Mouse (Mus musculus) neural tube, embryonic 12.5 days (tissue): Measurements from ENCODE around the gene Tmem238. TPM values are rescaled to one million over a fixed set of nuclear protein-coding genes. Genes with fewer than 3 reads are reported as not detected.
A peak's percentile ranks its signal among the peaks of the same experiment; 100 is the strongest.

ENCODE experiments used
- ATAC-seq: fragments of 200-750 bp; cut with Nextera tagmentation; 2 replicates; pipeline ENCODE4 v1.8.0; 2017; ENCODE audit warnings: low read depth, mild to moderate bottlenecking, moderate TSS enrichment, moderate library complexity; ENCODE audit not compliant: low FRiP score
- H3K27ac ChIP-seq: fragments of 300-500 bp; sonication (generic); 2 replicates; pipeline ENCODE4 v1.5.1; 2016
- H3K27me3 ChIP-seq: fragments of 300-500 bp; sonication (generic); replicated peaks from 2 replicates; pipeline ENCODE4 v1.6.1; 2016; ENCODE audit warnings: mild to moderate bottlenecking
- H3K36me3 ChIP-seq: fragments of 300-500 bp; sonication (generic); 2 replicates; pipeline ENCODE4 v1.6.1; 2016; ENCODE audit warnings: mild to moderate bottlenecking
- H3K4me1 ChIP-seq: fragments of 300-500 bp; sonication (generic); 2 replicates; pipeline ENCODE4 v1.6.1; 2016
- H3K4me2 ChIP-seq: fragments of 300-500 bp; sonication (generic); replicated peaks from 2 replicates; pipeline ENCODE4 v1.6.1; 2016; ENCODE audit warnings: mild to moderate bottlenecking
- H3K4me3 ChIP-seq: fragments of 300-500 bp; sonication (generic); 2 replicates; pipeline ENCODE4 v1.5.1; 2016
- H3K9ac ChIP-seq: fragments of 300-500 bp; sonication (generic); 2 replicates; pipeline ENCODE4 v1.6.1; 2016; ENCODE audit warnings: mild to moderate bottlenecking
- H3K9me3 ChIP-seq: fragments of 300-500 bp; sonication (generic); 2 replicates; pipeline ENCODE4 v1.6.1; 2016; ENCODE audit warnings: mild to moderate bottlenecking
- WGBS: fragments of 180-500 bp; shearing (Covaris S2); methylation state at CpG from one replicate; pipeline ENCODE4 v1.1.7; 2016; 5-methylcytosine and 5-hydroxymethylcytosine counted together
- polyA plus RNA-seq: library from polyadenylated mRNA; unstranded; fragments of >200 nt; fragmentation: Nextera tagmentation; extraction: Ambion mirVana; gene quantifications from 2 replicates; pipeline ENCODE4 v1.2.1, GENCODE M21; 2016

The Tmem238 gene
- polyA plus RNA-seq, 1 experiment from 2014 or later: 2.7 TPM

DNA sequence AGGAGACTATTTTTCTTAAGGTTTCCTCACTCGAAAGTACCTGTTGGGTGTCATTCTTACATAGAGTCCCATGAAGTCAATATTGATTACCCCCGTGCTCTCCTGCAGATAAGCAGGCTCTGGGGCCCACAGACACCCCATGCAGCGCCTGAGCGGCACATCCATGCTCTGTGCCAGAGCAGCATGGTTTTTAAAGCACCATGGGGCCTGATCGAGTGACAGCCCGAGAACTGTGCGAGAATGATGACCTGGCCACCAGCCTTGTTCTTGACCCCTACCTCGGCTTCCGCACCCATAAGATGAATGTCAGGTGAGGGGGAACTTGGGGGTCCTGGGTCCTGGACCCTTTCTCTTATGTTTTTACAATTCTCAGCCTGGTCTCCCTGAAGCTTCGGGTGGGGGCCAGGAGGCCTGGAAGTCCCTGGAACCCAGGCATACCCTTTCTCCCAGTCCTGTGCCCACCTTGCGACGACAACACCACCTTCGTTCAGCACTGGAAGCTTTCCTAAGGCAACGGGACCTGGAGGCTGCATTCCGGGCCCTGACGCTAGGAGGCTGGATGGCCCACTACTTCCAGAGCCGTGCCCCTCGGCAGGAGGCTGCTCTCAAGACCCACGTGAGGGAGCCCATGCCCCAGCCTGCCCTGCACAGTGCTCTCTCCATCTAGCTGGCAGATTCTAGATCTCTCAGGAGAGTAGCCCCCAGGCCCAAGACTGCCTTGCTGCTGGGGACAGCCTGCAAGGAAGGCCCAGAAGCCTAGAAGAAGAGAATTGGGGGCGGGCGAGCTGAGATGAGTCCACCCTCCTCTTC lies 47.6 kb downstream of the Tmem238 start:
- WGBS: 83% methylated on average over 21 of the region's 21 CpGs
- Histone ChIP-seq H3K4me3 (peak overlapping the region; percentile 71; the same call in 1 of the 2 replicates), H3K27me3 (no peaks in the 10 kb centered on the region), H3K9me3 (no peaks in the 10 kb centered on the region), H3K4me1 (peaks cover 31% of the 10 kb centered on the region), H3K4me2 (peak overlapping the region; percentile 86), H3K27ac (no peak overlapping the region), H3K9ac (0 out of 2 replicates have a peak overlapping the region, but pooled peaks have one; percentile 19), H3K36me3 (peaks cover 28% of the 10 kb centered on the region)
- ATAC-seq: no peak

DNA sequence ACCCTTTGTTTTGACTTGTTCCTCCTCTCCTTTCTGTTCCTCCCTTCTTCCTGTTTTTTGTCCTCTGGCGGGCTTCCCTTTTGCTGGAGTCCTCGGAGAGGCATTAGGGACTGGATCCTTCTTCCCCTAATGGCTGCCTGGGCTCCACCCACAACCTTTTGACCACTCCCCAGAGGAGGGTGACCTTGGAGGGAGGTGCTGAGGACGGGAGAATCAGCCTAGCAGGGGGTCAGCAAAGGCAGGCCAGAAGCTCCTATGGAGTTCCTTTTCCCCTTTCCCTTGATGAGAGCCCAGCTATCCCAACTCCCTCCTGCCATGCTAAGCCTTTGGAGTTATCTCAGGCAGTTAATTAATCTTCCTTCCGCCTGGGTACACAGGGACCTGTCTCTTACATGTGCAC lies 48.3 kb downstream of the Tmem238 start:
- no peak for ATAC-seq
- WGBS: 4% methylated on average over 4 of the region's 4 CpGs
- H3K27me3 ChIP-seq: no peaks in the 10 kb centered on the region

GRCm38 (mm10) chr7:4740309-4740727 lies 49.1 kb downstream of the Tmem238 start:
- Histone ChIP-seq H3K9ac (peak overlapping the region; percentile 89), H3K27me3 (no peaks in the 10 kb centered on the region), H3K4me3 (peak overlapping the region; percentile 71), H3K4me2 (peak overlapping the region; percentile 86), H3K9me3 (no peaks in the 10 kb centered on the region), H3K27ac (peak overlapping the region; percentile 68), H3K36me3 (peaks cover 16% of the 10 kb centered on the region), H3K4me1 (peaks cover 31% of the 10 kb centered on the region)
- ATAC-seq: peak; percentile 48
- WGBS: 0% methylated on average over 13 of the region's 14 CpGs

More for the DNA sequence above, 48.3 kb downstream of the Tmem238 start:
- H3K9ac ChIP-seq: peak overlapping the region; percentile 89
- H3K4me2 ChIP-seq: peak overlapping the region; percentile 86
- no peaks in the 10 kb centered on the region for H3K9me3 ChIP-seq
- H3K4me3 ChIP-seq: peak overlapping the region; percentile 71
- peaks cover 21% of the 10 kb centered on the region for H3K36me3 ChIP-seq
- H3K4me1 ChIP-seq: peaks cover 31% of the 10 kb centered on the region
- peak overlapping the region; percentile 68; the same call in 1 of the 2 replicates for H3K27ac ChIP-seq

- H3K9me3 ChIP-seq: no peaks in the 10 kb centered on the region
- H3K4me1 ChIP-seq: peaks cover 31% of the 10 kb centered on the region
- peak within 1 kb of the TSS; percentile 89 for H3K9ac ChIP-seq
- peak within 1 kb of the TSS; percentile 86 for H3K4me2 ChIP-seq
- H3K36me3 ChIP-seq: peaks cover 14% of the 10 kb centered on the region; the same call in 1 of the 2 replicates
- WGBS: 0% methylated on average over 42 of the region's 44 CpGs
- no peaks in the 10 kb centered on the region for H3K27me3 ChIP-seq
- H3K4me3 ChIP-seq: peak within 1 kb of the TSS; percentile 71
- peak within 1 kb of the TSS; percentile 68 for H3K27ac ChIP-seq
- peak; percentile 97 for ATAC-seq
Observed at GRCm38 (mm10) chr7:4739544-4740275, 49.7 kb downstream of the Tmem238 start, which contains the start of gene Kmt5c. Gene Kmt5c (plus strand): TSS chr7:4740115.

- Histone ChIP-seq H3K9me3 (no peaks in the 10 kb centered on the region), H3K4me1 (peaks cover 31% of the 10 kb centered on the region), H3K4me2 (peak overlapping the region; percentile 86), H3K9ac (no peak overlapping the region), H3K27me3 (no peaks in the 10 kb centered on the region), H3K4me3 (peak overlapping the region; percentile 71; the same call in 1 of the 2 replicates), H3K27ac (peak overlapping the region; percentile 37; the same call in 1 of the 2 replicates), H3K36me3 (peaks cover 8% of the 10 kb centered on the region; the same call in 1 of the 2 replicates)
- WGBS: 48% methylated on average over 10 of the region's 10 CpGs
- no peak; the same call in 1 of the 2 replicates for ATAC-seq
Observed at GRCm38 (mm10) chr7:4739041-4739543, 50.4 kb downstream of the Tmem238 start.

Other genes with a start within 250 kb of the Tmem238 start
- gene Syt5, start 242.1 kb downstream of the Tmem238 start, polyA plus RNA-seq: 27.9 and 28.6 TPM in 2 replicates
- not detected in 2 replicates for gene Ptprh, start 185.6 kb downstream of the Tmem238 start, polyA plus RNA-seq
- 3.5 and 4.0 TPM in 2 replicates for gene Tmem86b, start 158.2 kb downstream of the Tmem238 start, polyA plus RNA-seq
- gene Ppp6r1, start 130.6 kb downstream of the Tmem238 start, polyA plus RNA-seq: 11.1 and 13.9 TPM in 2 replicates
- gene Hspbp1, start 104.6 kb downstream of the Tmem238 start, polyA plus RNA-seq: 119 and 122 TPM in 2 replicates
- 5.0 and 5.5 TPM in 2 replicates for gene Brsk1, start 99.1 kb downstream of the Tmem238 start, polyA plus RNA-seq
- 0.11 and 0.14 TPM in 2 replicates for gene Tmem150b, start 64.4 kb downstream of the Tmem238 start, polyA plus RNA-seq
- gene Kmt5c, start 49.5 kb downstream of the Tmem238 start, polyA plus RNA-seq: 96.5 and 98.5 TPM in 2 replicates
- gene Cox6b2, start 36.6 kb downstream of the Tmem238 start, polyA plus RNA-seq: 27.3 and 33.4 TPM in 2 replicates
- not detected in 2 replicates for gene Fam71e2, start 18.4 kb downstream of the Tmem238 start, polyA plus RNA-seq
- gene Il11, start 6.8 kb downstream of the Tmem238 start, polyA plus RNA-seq: 0.34 and 0.51 TPM in 2 replicates
- not detected in 2 replicates for gene Tmem190, start 6.7 kb downstream of the Tmem238 start, polyA plus RNA-seq
- gene Rpl28, start 3.2 kb upstream of the Tmem238 start, polyA plus RNA-seq: 311 and 322 TPM in 2 replicates
- gene Ube2s, start 22.9 kb upstream of the Tmem238 start, polyA plus RNA-seq: 380 and 386 TPM in 2 replicates
- gene Shisa7, start 55.0 kb upstream of the Tmem238 start, polyA plus RNA-seq: 6.0 and 6.5 TPM in 2 replicates
- 4.8 and 5.4 TPM in 2 replicates for gene Isoc2b, start 80.6 kb upstream of the Tmem238 start, polyA plus RNA-seq
- 0.91 and 0.93 TPM in 2 replicates for gene Isoc2a, start 87.5 kb upstream of the Tmem238 start, polyA plus RNA-seq
- gene Gm36210, start 116.9 kb upstream of the Tmem238 start, polyA plus RNA-seq: 0.29 TPM in 1 of 2 replicates, not detected in the other
- gene Zfp628, start 125.6 kb upstream of the Tmem238 start, polyA plus RNA-seq: 4.4 and 4.5 TPM in 2 replicates
- gene Nat14, start 132.4 kb upstream of the Tmem238 start, polyA plus RNA-seq: 13.0 and 13.7 TPM in 2 replicates
- gene Ssc5d, start 136.1 kb upstream of the Tmem238 start, polyA plus RNA-seq: 2.5 and 3.0 TPM in 2 replicates
- 0.13 TPM in 2 replicates for gene Sbk2, start 174.8 kb upstream of the Tmem238 start, polyA plus RNA-seq
- 0.11 TPM in 2 replicates for gene Sbk3, start 181.5 kb upstream of the Tmem238 start, polyA plus RNA-seq
- 52.4 and 57.5 TPM in 2 replicates for gene Zfp579, start 206.5 kb upstream of the Tmem238 start, polyA plus RNA-seq
- gene Zfp524, start 224.8 kb upstream of the Tmem238 start, polyA plus RNA-seq: 8.2 and 8.7 TPM in 2 replicates
- gene Fiz1, start 225.0 kb upstream of the Tmem238 start, polyA plus RNA-seq: 62.0 and 63.3 TPM in 2 replicates
- 0.26 TPM in 1 of 2 replicates, not detected in the other for gene Gm44973, start 225.8 kb upstream of the Tmem238 start, polyA plus RNA-seq
- 6.6 and 6.9 TPM in 2 replicates for gene Zfp865, start 230.7 kb upstream of the Tmem238 start, polyA plus RNA-seq
- gene Ccdc106, start 230.9 kb upstream of the Tmem238 start, polyA plus RNA-seq: 14.3 and 17.0 TPM in 2 replicates
- not detected in 2 replicates for gene 4632433K11Rik, start 244.5 kb upstream of the Tmem238 start, polyA plus RNA-seq
- gene Zfp784, start 248.8 kb upstream of the Tmem238 start, polyA plus RNA-seq: 4.2 and 5.9 TPM in 2 replicates